Mouse (Mus musculus) neural tube, embryonic 14.5 days (tissue): ENCODE measurements around the gene Bmp5. TPM values are rescaled to one million over a fixed set of nuclear protein-coding genes. Genes with fewer than 3 reads are reported as not detected.

Experiments used
- ATAC-seq: fragments of 200-750 bp; cut with Nextera tagmentation; 2 replicates; pipeline ENCODE4 v1.8.0; 2017; ENCODE audit warnings: low read depth, mild to moderate bottlenecking, moderate TSS enrichment, moderate library complexity
- H3K27ac ChIP-seq: fragments of 300-500 bp; sonication (generic); 2 replicates; pipeline ENCODE4 v1.5.1; 2014; ENCODE audit warnings: low read depth, mild to moderate bottlenecking, control low read depth, low read length, moderate library complexity, mixed read lengths
- H3K27me3 ChIP-seq: fragments of 300-500 bp; sonication (generic); 2 replicates; pipeline ENCODE4 v1.6.1; 2014; ENCODE audit warnings: low read length; ENCODE audit not compliant: control insufficient read depth, insufficient read depth
- H3K36me3 ChIP-seq: fragments of 300-500 bp; sonication (generic); 2 replicates; pipeline ENCODE4 v1.6.1; 2014; ENCODE audit warnings: low read length, mixed read lengths; ENCODE audit not compliant: control insufficient read depth, insufficient read depth
- H3K4me1 ChIP-seq: fragments of 300-500 bp; sonication (generic); 2 replicates; pipeline ENCODE4 v1.6.1; 2014; ENCODE audit warnings: low read length; ENCODE audit not compliant: control insufficient read depth, insufficient read depth
- H3K4me2 ChIP-seq: fragments of 300-500 bp; sonication (generic); 2 replicates; pipeline ENCODE4 v1.6.1; 2014; ENCODE audit warnings: mild to moderate bottlenecking, low read depth, low read length, control low read depth
- H3K4me3 ChIP-seq: fragments of 300-500 bp; sonication (generic); 2 replicates; pipeline ENCODE4 v1.5.1; 2014; ENCODE audit warnings: low read depth, low read length, control low read depth, mixed read lengths
- H3K9ac ChIP-seq: fragments of 300-500 bp; sonication (generic); replicated peaks from 2 replicates; pipeline ENCODE4 v1.6.1; 2014; ENCODE audit warnings: low read depth, mild to moderate bottlenecking, control low read depth, low read length, mixed read lengths
- H3K9me3 ChIP-seq: fragments of 300-500 bp; sonication (generic); 2 replicates; pipeline ENCODE4 v1.6.1; 2016; ENCODE audit warnings: low read length; ENCODE audit not compliant: control insufficient read depth
- WGBS: fragments of 180-500 bp; shearing (Covaris S2); extraction: QIAGEN DNeasy Blood & Tissue Kit; methylation state at CpG from one replicate; pipeline ENCODE4 v1.1.7; 2014; 5-methylcytosine and 5-hydroxymethylcytosine counted together
- polyA plus RNA-seq: library from polyadenylated mRNA; unstranded; fragments of >200 nt; fragmentation: Nextera tagmentation; extraction: Ambion mirVana; gene quantifications from 2 replicates; pipeline ENCODE4 v1.2.1, GENCODE M21; 2014

Gene Bmp5
- polyA plus RNA-seq, 1 experiment from 2014 or later, result 0.28 TPM

GRCm38 (mm10) chr9:75858939-75859338, 83.8 kb downstream of the Bmp5 start:
- no peak for ATAC-seq
- Histone ChIP-seq H3K27ac (no peak overlapping the region), H3K27me3 (no peaks in the 10 kb centered on the region), H3K36me3 (no peaks in the 10 kb centered on the region), H3K4me3 (no peak overlapping the region), H3K9me3 (no peaks in the 10 kb centered on the region), H3K4me1 (no peaks in the 10 kb centered on the region), H3K9ac (no peak overlapping the region), H3K4me2 (no peak overlapping the region)
- WGBS, result 80% methylated on average over 2 of the region's 2 CpGs

- Histone ChIP-seq H3K4me1 (no peaks in the 10 kb centered on the region), H3K4me2 (no peak overlapping the region), H3K9me3 (no peaks in the 10 kb centered on the region), H3K27me3 (no peaks in the 10 kb centered on the region), H3K27ac (no peak overlapping the region), H3K4me3 (no peak overlapping the region), H3K9ac (no peak overlapping the region), H3K36me3 (no peaks in the 10 kb centered on the region)
- 77% methylated on average over 7 of the region's 7 CpGs for WGBS
- ATAC-seq, result no peak
Observed at GRCm38 (mm10) chr9:75870332-75871177, 95.4 kb downstream of the Bmp5 start.

- no peak for ATAC-seq
- Histone ChIP-seq H3K36me3 (no peaks in the 10 kb centered on the region), H3K27ac (no peak overlapping the region), H3K4me2 (no peak overlapping the region), H3K4me3 (no peak overlapping the region), H3K4me1 (no peaks in the 10 kb centered on the region), H3K9ac (no peak overlapping the region), H3K27me3 (no peaks in the 10 kb centered on the region), H3K9me3 (no peaks in the 10 kb centered on the region)
- 79% methylated on average over 2 of the region's 2 CpGs for WGBS
Observed at GRCm38 (mm10) chr9:75876333-75876732, 101.2 kb downstream of the Bmp5 start.

GRCm38 (mm10) chr9:75883481-75884190, 108.5 kb downstream of the Bmp5 start:
- H3K27me3 ChIP-seq, result no peaks in the 10 kb centered on the region
- no peaks in the 10 kb centered on the region for H3K4me1 ChIP-seq
- 96% methylated on average over 4 of the region's 4 CpGs for WGBS
- H3K9me3 ChIP-seq, result no peaks in the 10 kb centered on the region
- ATAC-seq, result no peak
- H3K4me2 ChIP-seq, result no peak overlapping the region
- no peaks in the 10 kb centered on the region for H3K36me3 ChIP-seq
- no peak overlapping the region for H3K4me3 ChIP-seq
- no peak overlapping the region for H3K9ac ChIP-seq
- H3K27ac ChIP-seq, result no peak overlapping the region

GRCm38 (mm10) chr9:75886801-75887544, 111.8 kb downstream of the Bmp5 start:
- 87% methylated on average over 7 of the region's 7 CpGs for WGBS

GRCm38 (mm10) chr9:75896918-75897317, 121.8 kb downstream of the Bmp5 start:
- Histone ChIP-seq H3K27me3 (no peaks in the 10 kb centered on the region), H3K4me3 (no peak overlapping the region), H3K36me3 (no peaks in the 10 kb centered on the region), H3K4me1 (no peaks in the 10 kb centered on the region), H3K9me3 (no peaks in the 10 kb centered on the region), H3K27ac (no peak overlapping the region), H3K9ac (no peak overlapping the region), H3K4me2 (no peak overlapping the region)
- 87% methylated on average over 8 of the region's 8 CpGs for WGBS
- no peak for ATAC-seq

More at GRCm38 (mm10) chr9:75886801-75887544, 111.8 kb downstream of the Bmp5 start:
- Histone ChIP-seq H3K9ac (no peak overlapping the region), H3K36me3 (no peaks in the 10 kb centered on the region), H3K4me2 (no peak overlapping the region), H3K4me1 (no peaks in the 10 kb centered on the region), H3K4me3 (no peak overlapping the region), H3K9me3 (no peaks in the 10 kb centered on the region), H3K27ac (no peak overlapping the region), H3K27me3 (no peaks in the 10 kb centered on the region)
- ATAC-seq, result no peak

- no peak overlapping the region for H3K27ac ChIP-seq
- H3K4me1 ChIP-seq, result no peaks in the 10 kb centered on the region
- no peaks in the 10 kb centered on the region for H3K36me3 ChIP-seq
- no peaks in the 10 kb centered on the region for H3K9me3 ChIP-seq
- no peaks in the 10 kb centered on the region for H3K27me3 ChIP-seq
- no peak for ATAC-seq
- H3K9ac ChIP-seq, result no peak overlapping the region
- no peak overlapping the region for H3K4me3 ChIP-seq
- WGBS, result 97% methylated on average over 4 of the region's 4 CpGs
- H3K4me2 ChIP-seq, result no peak overlapping the region
Observed at GRCm38 (mm10) chr9:75898022-75898421, 122.9 kb downstream of the Bmp5 start.

GRCm38 (mm10) chr9:75901219-75901618, 126.1 kb downstream of the Bmp5 start:
- ATAC-seq, result no peak

More at GRCm38 (mm10) chr9:75901219-75901618, 126.1 kb downstream of the Bmp5 start:
- H3K36me3 ChIP-seq, result no peaks in the 10 kb centered on the region
- WGBS, result 82% methylated on average over 9 of the region's 9 CpGs
- H3K27ac ChIP-seq, result no peak overlapping the region
- H3K4me2 ChIP-seq, result no peak overlapping the region
- H3K4me1 ChIP-seq, result no peaks in the 10 kb centered on the region
- no peak overlapping the region for H3K4me3 ChIP-seq
- H3K27me3 ChIP-seq, result no peaks in the 10 kb centered on the region
- no peak overlapping the region for H3K9ac ChIP-seq
- H3K9me3 ChIP-seq, result no peaks in the 10 kb centered on the region
